Mouse (Mus musculus) heart, embryonic 13.5 days (tissue): Measurements from ENCODE around the gene Hbb-bh1. TPM values are rescaled to one million over a fixed set of nuclear protein-coding genes. Genes with fewer than 3 reads are reported as not detected.
"Not testable (repeated sequence)": the region's sequence is repeated elsewhere in the genome, so short reads cannot be mapped to it uniquely, and the experiment has no call there.

Source experiments
- ATAC-seq: fragments of 200-750 bp; cut with Nextera tagmentation; 2 replicates; pipeline ENCODE4 v1.8.0; 2017; ENCODE audit warnings: moderate TSS enrichment; ENCODE audit not compliant: insufficient number of reproducible peaks, low FRiP score, low TSS enrichment; ENCODE audit errors: extremely low read depth
- H3K27ac ChIP-seq: fragments of 300-500 bp; sonication (generic); replicated peaks from 2 replicates; pipeline ENCODE4 v1.5.1; 2015; ENCODE audit warnings: moderate library complexity, mild to moderate bottlenecking, inconsistent platforms
- H3K27me3 ChIP-seq: fragments of 300-500 bp; sonication (generic); replicated peaks from 2 replicates; pipeline ENCODE4 v1.6.1; 2015; ENCODE audit warnings: mild to moderate bottlenecking, inconsistent platforms
- H3K36me3 ChIP-seq: fragments of 300-500 bp; sonication (generic); 2 replicates; pipeline ENCODE4 v1.6.1; 2015; ENCODE audit warnings: mild to moderate bottlenecking, inconsistent platforms
- H3K4me1 ChIP-seq: fragments of 300-500 bp; sonication (generic); 2 replicates; pipeline ENCODE4 v1.6.1; 2015; ENCODE audit warnings: inconsistent platforms
- H3K4me2 ChIP-seq: fragments of 300-500 bp; sonication (generic); 2 replicates; pipeline ENCODE4 v1.6.1; 2015; ENCODE audit warnings: inconsistent platforms, mild to moderate bottlenecking, moderate library complexity
- H3K4me3 ChIP-seq: fragments of 300-500 bp; sonication (generic); 2 replicates; pipeline ENCODE4 v1.5.1; 2015; ENCODE audit warnings: moderate library complexity, mild to moderate bottlenecking, inconsistent platforms
- H3K9ac ChIP-seq: fragments of 300-500 bp; sonication (generic); 2 replicates; pipeline ENCODE4 v1.6.1; 2015; ENCODE audit warnings: inconsistent platforms, mild to moderate bottlenecking, moderate library complexity
- H3K9me3 ChIP-seq: fragments of 300-500 bp; sonication (generic); 2 replicates; pipeline ENCODE4 v1.6.1; 2016; ENCODE audit warnings: inconsistent platforms
- WGBS: fragments of 180-500 bp; shearing (Covaris S2); methylation state at CpG from one replicate; pipeline ENCODE4 v1.1.7; 2015; ENCODE audit warnings: mixed read lengths; 5-methylcytosine and 5-hydroxymethylcytosine counted together
- polyA plus RNA-seq: library from polyadenylated mRNA; unstranded; fragments of >200 nt; fragmentation: Nextera tagmentation; extraction: Ambion mirVana; gene quantifications from 2 replicates; pipeline ENCODE4 v1.2.1, GENCODE M21; 2015

Hbb-bh1 gene
- polyA plus RNA-seq, 1 experiment from 2014 or later: 536 TPM

GRCm38 (mm10) chr7:103844525-103845325 is 1.8 kb upstream of the Hbb-bh1 start:
- H3K4me3 ChIP-seq: no peak overlapping the region
- H3K36me3 ChIP-seq: no peaks in the 10 kb centered on the region
- no peaks in the 10 kb centered on the region for H3K27me3 ChIP-seq
- ATAC-seq: no peak
- no peak overlapping the region; the same call in 1 of the 2 replicates for H3K27ac ChIP-seq
- H3K4me2 ChIP-seq: peak overlapping the region; percentile 30; the same call in 1 of the 2 replicates
- no peaks in the 10 kb centered on the region for H3K9me3 ChIP-seq
- WGBS: 23% methylated on average over 2 of the region's 2 CpGs
- no peak overlapping the region for H3K9ac ChIP-seq
- H3K4me1 ChIP-seq: no peaks in the 10 kb centered on the region

GRCm38 (mm10) chr7:103840268-103840667 is 2.7 kb downstream of the Hbb-bh1 start, which contains the start of gene Hbb-bh2:
Hbb-bh2 (minus strand) TSS chr7:103840520.
- H3K27ac ChIP-seq: 0 out of 2 replicates have a peak within 1 kb of the TSS, but pooled peaks have one; percentile 45
- H3K27me3 ChIP-seq: no peaks in the 10 kb centered on the region
- 0 out of 2 replicates have a peak within 1 kb of the TSS, but pooled peaks have one; percentile 3 for H3K4me3 ChIP-seq
- H3K9ac ChIP-seq: no peak within 1 kb of the TSS
- 59% methylated on average over 3 of the region's 3 CpGs for WGBS
- peak within 1 kb of the TSS; percentile 38 for H3K4me2 ChIP-seq
- ATAC-seq: no peak
- H3K9me3 ChIP-seq: no peaks in the 10 kb centered on the region
- H3K4me1 ChIP-seq: no peaks in the 10 kb centered on the region
- H3K36me3 ChIP-seq: no peaks in the 10 kb centered on the region

- Histone ChIP-seq H3K4me1 (no peaks in the 10 kb centered on the region), H3K9me3 (no peaks in the 10 kb centered on the region), H3K27me3 (no peaks in the 10 kb centered on the region), H3K4me2 (no peak within 1 kb of the TSS), H3K9ac (no peak within 1 kb of the TSS), H3K36me3 (no peaks in the 10 kb centered on the region), H3K4me3 (no peak within 1 kb of the TSS), H3K27ac (no peak within 1 kb of the TSS)
- peak; percentile 73 for ATAC-seq
- 79% methylated on average over 4 of the region's 4 CpGs for WGBS
Measured at GRCm38 (mm10) chr7:103827808-103828207, 15.2 kb downstream of the Hbb-bh1 start, which contains the start of gene Hbb-bs. Hbb-bs (minus strand) TSS chr7:103828096.

- not testable (repeated sequence) for ATAC-seq, H3K27ac ChIP-seq, H3K9me3 ChIP-seq, H3K4me3 ChIP-seq, H3K36me3 ChIP-seq, H3K4me1 ChIP-seq, H3K9ac ChIP-seq, H3K4me2 ChIP-seq, H3K27me3 ChIP-seq
- no CpG with 5 or more reads among the region's 2 CpGs for WGBS
Measured at GRCm38 (mm10) chr7:103827139-103827538, 15.8 kb downstream of the Hbb-bh1 start.

GRCm38 (mm10) chr7:103826255-103826887 is 16.6 kb downstream of the Hbb-bh1 start:
- H3K4me1 ChIP-seq: no peaks in the 10 kb centered on the region
- no peak overlapping the region for H3K4me3 ChIP-seq
- H3K4me2 ChIP-seq: no peak overlapping the region; the same call in 1 of the 2 replicates
- no peaks in the 10 kb centered on the region for H3K36me3 ChIP-seq
- no peak for ATAC-seq
- 59% methylated on average over 3 of the region's 3 CpGs for WGBS
- no peaks in the 10 kb centered on the region for H3K9me3 ChIP-seq
- H3K9ac ChIP-seq: no peak overlapping the region
- H3K27me3 ChIP-seq: no peaks in the 10 kb centered on the region
- H3K27ac ChIP-seq: no peak overlapping the region

- Histone ChIP-seq H3K4me3 (no peak overlapping the region), H3K27me3 (no peaks in the 10 kb centered on the region), H3K4me1 (no peaks in the 10 kb centered on the region), H3K27ac (no peak overlapping the region), H3K9ac (no peak overlapping the region), H3K36me3 (no peaks in the 10 kb centered on the region), H3K9me3 (no peaks in the 10 kb centered on the region), H3K4me2 (no peak overlapping the region)
- ATAC-seq: no peak
- 80% methylated on average over 3 of the region's 3 CpGs for WGBS
Measured at GRCm38 (mm10) chr7:103825536-103826254, 17.3 kb downstream of the Hbb-bh1 start.

- no peaks in the 10 kb centered on the region for H3K9me3 ChIP-seq
- no peak overlapping the region for H3K4me2 ChIP-seq
- WGBS: 75% methylated on average over 2 of the region's 2 CpGs
- no peaks in the 10 kb centered on the region for H3K4me1 ChIP-seq
- H3K36me3 ChIP-seq: no peaks in the 10 kb centered on the region
- H3K27me3 ChIP-seq: no peaks in the 10 kb centered on the region
- H3K9ac ChIP-seq: no peak overlapping the region
- no peak overlapping the region for H3K4me3 ChIP-seq
- ATAC-seq: no peak
- no peak overlapping the region for H3K27ac ChIP-seq
Measured at GRCm38 (mm10) chr7:103824597-103824996, 18.4 kb downstream of the Hbb-bh1 start.

- H3K9ac ChIP-seq, H3K4me3 ChIP-seq, H3K4me1 ChIP-seq, H3K9me3 ChIP-seq, H3K27me3 ChIP-seq, H3K36me3 ChIP-seq, ATAC-seq, H3K4me2 ChIP-seq, H3K27ac ChIP-seq: not testable (repeated sequence)
- 30% methylated on average over 1 of the region's 2 CpGs for whole genome bisulfite sequencing
Measured at GRCm38 (mm10) chr7:103815085-103815484, 27.9 kb downstream of the Hbb-bh1 start.

GRCm38 (mm10) chr7:103813766-103814165 is 29.2 kb downstream of the Hbb-bh1 start, which contains the start of gene Hbb-bt:
Hbb-bt (minus strand) TSS chr7:103813996.
- Histone ChIP-seq H3K4me2 (peak within 1 kb of the TSS; percentile 27; the same call in 1 of the 2 replicates), H3K36me3 (no peaks in the 10 kb centered on the region), H3K9ac (no peak within 1 kb of the TSS), H3K4me3 (no peak within 1 kb of the TSS), H3K27me3 (no peaks in the 10 kb centered on the region), H3K4me1 (peaks cover 9% of the 10 kb centered on the region), H3K9me3 (no peaks in the 10 kb centered on the region), H3K27ac (no peak within 1 kb of the TSS; the same call in 1 of the 2 replicates)
- peak; percentile 78 for ATAC-seq
- WGBS: 79% methylated on average over 3 of the region's 3 CpGs

- not testable (repeated sequence) for H3K4me3 ChIP-seq, H3K9me3 ChIP-seq, ATAC-seq, H3K4me1 ChIP-seq, H3K9ac ChIP-seq, H3K36me3 ChIP-seq, H3K27ac ChIP-seq, H3K27me3 ChIP-seq, H3K4me2 ChIP-seq
- no CpG with 5 or more reads among the region's 3 CpGs for WGBS
Measured at GRCm38 (mm10) chr7:103813152-103813551, 29.8 kb downstream of the Hbb-bh1 start.

GRCm38 (mm10) chr7:103812174-103812573 is 30.8 kb downstream of the Hbb-bh1 start:
- peak overlapping the region; percentile 16; the same call in 1 of the 2 replicates for H3K4me2 ChIP-seq
- peaks cover 9% of the 10 kb centered on the region for H3K4me1 ChIP-seq
- no peak overlapping the region for H3K9ac ChIP-seq
- H3K36me3 ChIP-seq: no peaks in the 10 kb centered on the region
- WGBS: 44% methylated on average over 1 of the region's 1 CpGs
- no peaks in the 10 kb centered on the region for H3K9me3 ChIP-seq
- H3K4me3 ChIP-seq: peak overlapping the region; percentile 18; the same call in 1 of the 2 replicates
- ATAC-seq: no peak
- no peak overlapping the region for H3K27ac ChIP-seq
- H3K27me3 ChIP-seq: no peaks in the 10 kb centered on the region
